Mouse (Mus musculus): Measurements from ENCODE around the gene Gbx1.

GRCm38 (mm10) chr5:24551317-24551688 lies 24.3 kb upstream of the Gbx1 start:
- TF ChIP-seq CTCF (IDR thresholded peaks at IDR 0.05; ENCODE audit: control insufficient read depth, insufficient read depth, low read length) (no peak), POLR2A (IDR thresholded peaks at IDR 0.05; ENCODE audit: borderline replicate concordance, control insufficient read depth, low read depth, low read length) (no peak)

Data from bone marrow, adult 2 months (tissue).